Mouse (Mus musculus) lung, postnatal 0 days (tissue): ENCODE data around the gene Mtfr1l. TPM values are rescaled to one million over a fixed set of nuclear protein-coding genes. Genes with fewer than 3 reads are reported as not detected.

Source experiments
- ATAC-seq: fragments of 200-750 bp; cut with Nextera tagmentation; 2 replicates; pipeline ENCODE4 v1.8.0; 2017; ENCODE audit warnings: moderate library complexity
- DNase-seq: peaks from one replicate; pipeline ENCODE4 v3.0.0-alpha.2; 2016; ENCODE audit warnings: low spot score
- H3K27ac ChIP-seq: fragments of 300-500 bp; sonication (generic); 2 replicates; pipeline ENCODE4 v1.5.1; 2014; ENCODE audit warnings: antibody characterized with exemption, mild to moderate bottlenecking, low read length, mixed read lengths
- H3K27me3 ChIP-seq: fragments of 300-500 bp; sonication (generic); replicated peaks from 2 replicates; pipeline ENCODE4 v1.6.1; 2014; ENCODE audit warnings: low read length, mixed read lengths; ENCODE audit not compliant: insufficient read depth
- H3K36me3 ChIP-seq: fragments of 300-500 bp; sonication (generic); 2 replicates; pipeline ENCODE4 v1.6.1; 2014; ENCODE audit warnings: low read length, mixed read lengths; ENCODE audit not compliant: insufficient read depth
- H3K4me1 ChIP-seq: fragments of 300-500 bp; sonication (generic); 2 replicates; pipeline ENCODE4 v1.6.1; 2014; ENCODE audit warnings: antibody characterized with exemption, low read depth, low read length, mixed read lengths; ENCODE audit not compliant: insufficient read depth
- H3K4me2 ChIP-seq: fragments of 300-500 bp; sonication (generic); replicated peaks from 2 replicates; pipeline ENCODE4 v1.6.1; 2014; ENCODE audit warnings: low read depth, mild to moderate bottlenecking, low read length, moderate library complexity, mixed read lengths
- H3K4me3 ChIP-seq: fragments of 300-500 bp; sonication (generic); 2 replicates; pipeline ENCODE4 v1.5.1; 2014; ENCODE audit warnings: low read depth, low read length
- H3K9ac ChIP-seq: fragments of 300-500 bp; sonication (generic); replicated peaks from 2 replicates; pipeline ENCODE4 v1.6.1; 2014; ENCODE audit warnings: low read depth, mild to moderate bottlenecking
- H3K9me3 ChIP-seq: fragments of 300-500 bp; sonication (generic); 2 replicates; pipeline ENCODE4 v1.6.1; 2016; ENCODE audit warnings: low read length, mixed read lengths
- CTCF ChIP-seq: IDR thresholded peaks from 2 replicates; pipeline ENCODE4 v1.5.1; 2016; ENCODE audit warnings: antibody characterized with exemption, mild to moderate bottlenecking
- EP300 ChIP-seq: IDR thresholded peaks from 2 replicates; pipeline ENCODE4 v1.6.1; 2016; ENCODE audit warnings: antibody characterized with exemption, mild to moderate bottlenecking, control low read depth
- WGBS: fragments of 180-500 bp; shearing (Covaris S2); extraction: QIAGEN DNeasy Blood & Tissue Kit; methylation state at CpG from one replicate; pipeline ENCODE4 v1.1.7; 2014; 5-methylcytosine and 5-hydroxymethylcytosine counted together
- polyA plus RNA-seq: library from polyadenylated mRNA; unstranded; fragments of >200 nt; fragmentation: Nextera tagmentation; extraction: Ambion mirVana; gene quantifications from 2 replicates; pipeline ENCODE4 v1.2.1, GENCODE M21; 2015

Mtfr1l gene
- polyA plus RNA-seq, 1 experiment from 2014 or later = 188 TPM

DNA sequence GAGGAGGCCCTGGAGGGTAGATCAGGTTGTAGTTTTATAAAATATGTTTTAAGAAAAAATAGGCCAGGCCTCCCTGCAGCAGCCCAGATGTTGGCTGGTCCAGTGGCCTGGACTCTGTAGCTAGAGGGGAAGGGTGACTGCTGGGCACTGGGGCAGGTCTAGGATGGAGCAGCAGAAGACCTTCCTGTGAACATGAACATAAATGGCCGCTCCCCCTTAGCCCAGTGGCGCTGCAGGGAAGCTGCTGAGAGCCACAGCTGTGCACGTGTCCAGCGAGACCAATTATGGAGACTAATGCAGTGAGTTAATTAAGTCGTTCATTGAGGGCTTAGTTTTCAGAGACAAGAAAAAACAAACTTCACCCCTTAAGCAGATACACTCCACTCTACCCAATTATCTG, 9.4 kb downstream of the Mtfr1l start:
- DNase-seq (no peak), ATAC-seq (no peak)
- Histone ChIP-seq H3K27me3 (no peaks in the 10 kb centered on the region), H3K9me3 (no peaks in the 10 kb centered on the region), H3K27ac (no peak overlapping the region), H3K4me1 (no peaks in the 10 kb centered on the region), H3K9ac (no peak overlapping the region), H3K4me3 (no peak overlapping the region), H3K36me3 (peaks cover 16% of the 10 kb centered on the region; the same call in 1 of the 2 replicates), H3K4me2 (no peak overlapping the region)
- TF ChIP-seq EP300 (no peak), CTCF (no peak)
- 72% methylated on average over 5 of the region's 5 CpGs for WGBS

- H3K4me3 ChIP-seq = no peak overlapping the region
- ATAC-seq = no peak
- no peaks in the 10 kb centered on the region for H3K4me1 ChIP-seq
- WGBS = 82% methylated on average over 4 of the region's 4 CpGs
- H3K27ac ChIP-seq = no peak overlapping the region
- H3K27me3 ChIP-seq = no peaks in the 10 kb centered on the region
- H3K9ac ChIP-seq = no peak overlapping the region
- H3K4me2 ChIP-seq = no peak overlapping the region
- no peak for DNase-seq
- TF ChIP-seq CTCF (no peak), EP300 (no peak)
- peaks cover 11% of the 10 kb centered on the region; the same call in 1 of the 2 replicates for H3K36me3 ChIP-seq
- no peaks in the 10 kb centered on the region for H3K9me3 ChIP-seq
Observed at GRCm38 (mm10) chr4:134523447-134523846, 11.7 kb downstream of the Mtfr1l start.

- no peak for DNase-seq
- ATAC-seq = no peak
- Histone ChIP-seq H3K4me1 (peaks cover 2% of the 10 kb centered on the region; the same call in 1 of the 2 replicates), H3K9ac (no peak overlapping the region), H3K27me3 (no peaks in the 10 kb centered on the region), H3K27ac (no peak overlapping the region), H3K4me2 (no peak overlapping the region), H3K9me3 (no peaks in the 10 kb centered on the region), H3K36me3 (no peaks in the 10 kb centered on the region), H3K4me3 (no peak overlapping the region)
- TF ChIP-seq CTCF (no peak), EP300 (no peak)
Observed at GRCm38 (mm10) chr4:134519281-134519680, 15.9 kb downstream of the Mtfr1l start.

DNA sequence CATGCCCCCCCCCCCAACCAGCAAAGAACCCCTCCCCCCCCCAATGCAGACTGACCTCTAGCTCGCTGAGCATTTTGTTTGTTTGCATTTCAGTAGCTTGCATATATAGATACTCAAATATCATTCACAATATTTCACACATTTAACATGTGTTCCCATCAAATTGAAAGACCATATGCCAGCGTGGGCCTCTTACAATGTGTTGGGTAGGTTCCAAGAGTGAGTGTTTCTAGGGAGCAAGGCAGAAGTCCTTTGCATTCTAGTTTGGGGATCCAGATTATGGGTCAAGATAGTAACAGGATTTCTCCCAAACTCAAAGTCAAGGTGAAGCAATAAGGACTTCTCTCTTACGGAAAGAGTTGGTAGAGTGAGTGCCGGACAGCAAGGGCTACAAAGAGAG, 16.6 kb downstream of the Mtfr1l start:
- Histone ChIP-seq H3K27me3 (no peaks in the 10 kb centered on the region), H3K4me3 (no peak overlapping the region), H3K9me3 (no peaks in the 10 kb centered on the region), H3K36me3 (no peaks in the 10 kb centered on the region), H3K4me2 (no peak overlapping the region), H3K9ac (no peak overlapping the region), H3K27ac (no peak overlapping the region), H3K4me1 (peaks cover 2% of the 10 kb centered on the region; the same call in 1 of the 2 replicates)
- no peak for DNase-seq
- no peak for TF ChIP-seq EP300
- TF ChIP-seq CTCF = no peak
- 83% methylated on average over 4 of the region's 4 CpGs for WGBS
- ATAC-seq = no peak

DNA sequence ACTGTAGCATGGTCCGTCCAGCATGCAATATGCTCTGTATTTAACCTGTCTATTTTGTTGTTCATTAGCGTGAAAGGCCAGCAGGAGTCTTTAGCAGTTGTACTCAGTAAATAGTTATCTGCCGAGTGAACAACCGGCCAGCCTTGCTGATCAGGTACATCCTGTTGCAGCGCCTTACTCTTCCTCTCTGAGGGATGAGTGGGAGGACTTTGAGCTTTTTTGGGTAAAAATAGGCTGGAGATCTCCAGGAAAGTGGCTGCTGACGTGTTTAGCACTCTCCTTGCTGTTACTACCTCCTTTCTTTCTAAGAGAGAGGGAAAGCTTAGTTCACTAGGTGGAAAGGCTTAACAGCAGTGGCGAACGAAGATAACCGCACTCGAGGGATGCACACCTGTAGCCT, 17.5 kb downstream of the Mtfr1l start:
- Histone ChIP-seq H3K4me1 (peaks cover 2% of the 10 kb centered on the region; the same call in 1 of the 2 replicates), H3K9me3 (no peaks in the 10 kb centered on the region), H3K27me3 (no peaks in the 10 kb centered on the region), H3K27ac (no peak overlapping the region), H3K4me2 (no peak overlapping the region), H3K36me3 (no peaks in the 10 kb centered on the region), H3K4me3 (no peak overlapping the region), H3K9ac (no peak overlapping the region)
- TF ChIP-seq CTCF (no peak), EP300 (no peak)
- no peak for ATAC-seq
- WGBS = 83% methylated on average over 10 of the region's 10 CpGs
- no peak for DNase-seq

- Histone ChIP-seq H3K9me3 (no peaks in the 10 kb centered on the region), H3K36me3 (no peaks in the 10 kb centered on the region), H3K4me1 (peaks cover 2% of the 10 kb centered on the region; the same call in 1 of the 2 replicates), H3K27me3 (no peaks in the 10 kb centered on the region), H3K9ac (no peak overlapping the region), H3K4me2 (no peak overlapping the region), H3K27ac (no peak overlapping the region), H3K4me3 (no peak overlapping the region)
- DNase-seq (peak; percentile 53), ATAC-seq (no peak)
- TF ChIP-seq CTCF (no peak), EP300 (no peak)
- WGBS = 56% methylated on average over 8 of the region's 8 CpGs
Observed at GRCm38 (mm10) chr4:134516981-134517380, 18.2 kb downstream of the Mtfr1l start.

GRCm38 (mm10) chr4:134515614-134516013, 19.6 kb downstream of the Mtfr1l start:
- H3K4me3 ChIP-seq = no peak overlapping the region
- TF ChIP-seq CTCF (no peak), EP300 (peak; percentile 81)
- H3K4me2 ChIP-seq = no peak overlapping the region
- H3K27ac ChIP-seq = peak overlapping the region; percentile 71
- 41% methylated on average over 7 of the region's 7 CpGs for WGBS
- H3K9ac ChIP-seq = no peak overlapping the region
- ATAC-seq = peak; percentile 67
- peak; percentile 78 for DNase-seq
- no peaks in the 10 kb centered on the region for H3K36me3 ChIP-seq
- H3K9me3 ChIP-seq = no peaks in the 10 kb centered on the region
- H3K27me3 ChIP-seq = no peaks in the 10 kb centered on the region
- H3K4me1 ChIP-seq = peaks cover 8% of the 10 kb centered on the region
